Mouse (Mus musculus) left cerebral cortex, postnatal 14 days (tissue): ENCODE data around the gene Supt3. TPM values are rescaled to one million over a fixed set of nuclear protein-coding genes. Genes with fewer than 3 reads are reported as not detected.

Experiments used
- DNase-seq, 2 experiments: peaks; one replicate each; pipeline ENCODE4 v3.0.0; 2021 to 2022; ENCODE audit warnings: low spot score in 2 of 2, mixed read lengths in 1 of 2
- intact Hi-C: fragments of 180-260 bp; cut with DNase I; formaldehyde crosslinking; loops from one replicate; pipeline ENCODE4 v1.15.1; 2025
- total RNA-seq, 2 experiments: library from RNA; stranded (reverse); gene quantifications; 2 replicates each; pipeline ENCODE4 v1.2.3; 2021

Gene Supt3
- total RNA-seq, 2 experiments from 2014 or later = 12.6 to 13.6 TPM

DNA sequence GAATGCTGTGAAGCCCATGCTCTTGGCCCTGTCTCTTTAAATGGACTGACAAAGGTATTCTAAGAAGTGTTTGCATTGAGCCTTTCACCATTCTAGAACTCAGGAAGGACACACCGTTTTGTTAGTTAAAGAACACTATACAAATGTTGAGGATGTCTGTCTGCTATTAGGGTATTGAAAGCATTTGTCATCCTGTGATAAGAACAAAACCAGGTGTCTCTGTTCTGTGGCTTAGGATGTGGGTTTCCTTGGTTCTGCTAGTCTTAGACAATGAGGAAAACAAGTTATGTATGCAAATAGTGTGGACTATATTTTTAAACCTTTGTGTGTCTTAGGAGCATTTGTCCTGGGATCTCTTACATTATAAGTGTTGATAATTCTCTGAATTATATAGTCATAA lies 116.6 kb downstream of the Supt3 start:
- no peak for DNase-seq
- intact Hi-C loops = no loop called here

DNA sequence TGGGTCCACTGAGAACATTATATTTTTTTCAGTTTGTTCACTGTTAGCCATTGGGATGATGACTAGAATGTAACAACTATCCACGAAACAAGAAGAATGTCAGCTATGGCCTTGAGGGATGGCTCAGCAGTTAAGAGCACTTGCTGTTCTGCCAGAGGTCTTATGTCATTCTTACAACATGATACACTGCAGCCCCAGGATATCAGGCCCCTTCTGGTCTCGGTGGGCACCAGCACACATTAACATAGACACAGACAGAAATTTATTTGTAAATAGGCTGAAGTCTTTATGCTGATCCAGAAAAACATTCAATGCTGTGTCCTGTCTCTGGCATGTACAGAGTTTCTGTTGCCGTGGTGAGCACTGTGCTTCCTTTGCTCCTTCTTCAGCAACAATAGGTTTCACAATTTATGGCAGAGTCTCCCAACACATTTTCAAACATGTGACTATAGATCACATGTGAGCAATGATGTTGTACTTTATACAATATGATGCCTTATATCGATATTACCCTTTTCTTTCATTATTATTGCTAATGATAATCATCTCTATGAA lies 166.7 kb downstream of the Supt3 start:
- intact Hi-C loops = no loop called here
- no peak for DNase-seq

DNA sequence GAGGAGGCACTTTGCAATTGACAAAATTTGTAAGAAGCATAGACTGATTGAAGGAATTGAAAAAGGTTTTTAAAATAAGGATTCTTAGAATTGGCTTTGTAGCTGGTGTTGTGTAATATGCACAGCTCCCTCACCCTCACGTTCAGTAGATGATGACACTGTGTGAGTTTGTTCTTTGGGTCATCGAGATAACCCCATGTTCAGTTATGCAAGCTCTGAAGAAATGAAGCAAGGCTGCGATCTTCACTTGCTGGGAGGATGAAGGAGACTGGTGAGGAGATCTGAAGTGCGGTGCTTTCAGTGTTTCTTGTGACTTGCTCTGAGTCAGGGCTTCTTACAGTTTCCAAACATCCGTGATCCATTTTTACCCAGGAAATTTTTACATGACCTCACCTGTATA lies 168.4 kb downstream of the Supt3 start:
- intact Hi-C loops = no loop called here
- no peak for DNase-seq

DNA sequence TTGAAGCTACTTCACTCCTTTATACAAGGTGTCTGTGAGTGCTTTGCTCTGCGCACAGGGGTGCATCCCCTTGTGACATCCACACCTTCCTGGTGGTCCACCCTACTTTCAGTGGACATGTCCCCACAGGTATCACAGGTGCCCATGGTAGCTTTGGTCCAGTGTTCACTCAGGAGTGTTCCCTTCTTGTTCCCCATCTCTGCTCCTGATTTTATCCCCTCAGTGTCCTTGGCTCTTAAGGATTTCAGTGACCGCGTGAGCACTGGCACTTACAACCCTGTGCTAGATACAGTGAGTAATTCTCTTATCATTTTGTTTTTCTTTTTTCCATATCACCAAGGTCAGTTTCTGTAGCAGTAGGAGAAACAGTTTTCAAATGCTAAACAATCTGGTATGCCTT lies 171.4 kb downstream of the Supt3 start:
- intact Hi-C loops = no loop called here
- no peak for DNase-seq

DNA sequence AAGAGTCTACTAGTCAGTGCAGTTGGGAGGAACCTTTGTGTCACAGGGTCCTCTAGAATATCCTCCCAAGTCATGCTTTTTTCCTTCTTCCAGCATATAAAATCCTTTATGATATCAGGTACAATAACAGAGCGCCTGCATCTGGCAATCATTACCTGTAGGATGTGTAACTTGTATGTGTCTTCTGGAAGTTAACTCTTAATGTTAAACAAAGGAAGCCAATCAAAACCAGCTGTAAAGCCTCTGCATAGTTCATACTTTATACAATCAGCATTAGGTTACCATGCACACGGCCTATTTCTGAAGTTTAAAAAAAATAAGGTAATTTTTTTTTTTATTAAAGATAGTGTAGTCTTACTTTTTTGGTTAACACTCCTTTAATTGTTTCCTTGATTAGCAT lies 179.7 kb downstream of the Supt3 start:
- no peak for DNase-seq
- intact Hi-C loops = no loop called here

DNA sequence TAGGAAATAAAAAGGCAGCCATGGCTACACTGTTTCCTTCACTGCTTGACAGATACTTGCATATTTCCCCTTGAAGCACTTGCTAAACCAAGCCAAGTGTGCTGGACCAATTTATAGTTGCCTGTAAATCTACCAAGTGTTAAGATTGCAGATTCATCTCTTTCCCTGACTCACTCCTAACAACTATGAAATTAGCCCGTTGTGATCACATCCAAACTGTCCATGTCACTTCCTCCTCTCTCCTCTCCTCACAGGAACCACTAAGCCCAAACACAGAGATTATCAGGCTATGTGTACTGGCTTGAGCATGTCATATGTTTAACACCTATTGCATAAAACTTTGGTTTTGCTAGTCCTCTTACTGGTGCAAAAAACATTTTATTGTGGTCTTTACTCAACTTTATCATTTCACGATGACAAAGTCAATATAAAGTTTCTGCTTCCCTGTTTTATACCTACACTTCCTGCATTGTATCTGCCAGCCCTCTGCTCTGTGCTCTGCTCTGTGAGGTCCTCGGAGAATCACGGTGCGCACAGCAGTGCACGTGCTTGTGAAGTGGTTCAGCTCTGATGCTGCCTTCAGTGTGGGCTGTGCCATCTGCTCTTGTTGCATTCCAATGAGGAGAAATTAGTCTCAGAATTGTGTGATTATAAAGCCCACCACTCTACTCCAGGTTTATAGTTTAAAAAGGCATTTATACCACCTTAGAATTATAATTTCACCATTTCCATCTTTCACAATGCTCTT lies 186.3 kb downstream of the Supt3 start:
- intact Hi-C loops = no loop called here
- DNase-seq = no peak

DNA sequence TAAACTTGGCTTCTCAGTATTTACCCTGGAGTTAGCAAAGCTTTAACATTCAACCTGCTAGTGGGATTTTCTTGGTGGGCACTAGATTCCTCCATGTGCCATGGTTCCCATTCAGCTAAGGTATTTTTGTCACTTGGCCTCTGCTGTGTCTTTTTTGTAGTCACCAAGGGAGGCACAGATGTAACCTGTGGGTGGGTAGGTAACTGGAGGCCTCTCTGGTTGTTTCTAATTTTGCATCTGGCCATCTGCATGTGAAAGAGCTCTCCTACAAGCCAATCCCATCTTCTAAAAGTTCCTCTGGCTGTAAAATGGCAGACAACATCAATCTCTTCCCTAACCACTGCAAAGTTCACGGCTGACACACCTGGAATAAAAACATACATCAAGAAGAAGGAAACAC lies 190.2 kb downstream of the Supt3 start:
- no peak for DNase-seq
- intact Hi-C loops = no loop called here

DNA sequence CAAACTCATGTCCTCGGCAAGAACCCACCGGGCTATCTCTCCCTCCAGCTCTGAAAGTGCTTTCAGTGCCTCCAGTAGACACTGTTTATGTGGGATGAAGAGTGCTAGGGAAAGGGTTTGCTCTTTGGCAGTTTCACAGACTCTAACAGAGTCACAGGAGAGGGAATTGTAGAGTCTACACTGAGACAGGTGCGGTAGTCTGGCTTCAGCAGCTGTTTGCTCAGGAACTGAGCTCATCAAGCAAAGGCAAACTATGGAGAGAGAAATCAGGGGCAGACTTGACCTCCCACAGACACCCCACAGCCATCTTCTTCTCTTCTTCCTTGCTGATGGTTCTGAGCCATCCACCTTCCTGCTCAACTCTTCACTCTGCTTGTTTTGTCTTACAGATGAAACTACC lies 193.3 kb downstream of the Supt3 start:
- intact Hi-C loops = no loop called here
- DNase-seq = no peak

DNA sequence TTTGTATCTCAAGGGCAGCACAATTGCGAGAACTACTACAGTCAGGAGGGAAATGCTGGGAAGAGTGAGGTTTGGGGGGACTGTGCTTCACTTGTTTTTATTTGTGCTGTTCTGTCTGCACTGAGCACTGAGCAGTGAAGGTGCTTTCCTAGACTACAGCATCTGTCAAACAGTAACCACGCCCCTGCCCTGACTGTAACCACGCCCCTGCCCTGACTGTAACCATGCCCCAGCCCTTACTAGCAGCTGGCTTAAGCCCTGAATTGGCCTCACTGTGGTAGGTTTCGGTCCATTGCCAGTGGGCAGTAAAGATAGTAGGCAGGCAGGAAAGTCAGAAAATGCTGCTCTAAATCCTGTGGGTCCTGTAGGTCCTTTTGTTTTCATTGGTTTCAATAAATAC lies 196.5 kb downstream of the Supt3 start:
- no peak for DNase-seq
- intact Hi-C loops = no loop called here

DNA sequence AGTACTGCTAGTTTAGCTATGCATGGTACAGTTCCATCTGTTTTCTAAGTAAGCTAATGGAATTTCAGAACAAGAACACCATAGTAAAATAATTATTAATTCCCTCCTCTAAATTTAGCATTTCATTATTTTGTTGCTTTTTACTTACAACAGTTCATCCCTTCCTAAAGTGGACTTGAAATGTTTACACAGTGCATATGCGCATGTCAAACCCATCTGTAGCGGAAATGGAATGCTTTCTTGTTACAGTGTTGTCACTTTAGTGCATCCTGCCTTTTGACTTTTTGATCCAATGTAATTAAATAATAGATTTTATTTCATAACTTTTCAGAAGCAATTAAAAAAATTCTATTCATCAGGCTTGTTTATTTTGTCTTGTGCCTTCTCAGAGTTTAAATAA lies 200.7 kb downstream of the Supt3 start:
- DNase-seq = no peak
- intact Hi-C loops = no loop called here

DNA sequence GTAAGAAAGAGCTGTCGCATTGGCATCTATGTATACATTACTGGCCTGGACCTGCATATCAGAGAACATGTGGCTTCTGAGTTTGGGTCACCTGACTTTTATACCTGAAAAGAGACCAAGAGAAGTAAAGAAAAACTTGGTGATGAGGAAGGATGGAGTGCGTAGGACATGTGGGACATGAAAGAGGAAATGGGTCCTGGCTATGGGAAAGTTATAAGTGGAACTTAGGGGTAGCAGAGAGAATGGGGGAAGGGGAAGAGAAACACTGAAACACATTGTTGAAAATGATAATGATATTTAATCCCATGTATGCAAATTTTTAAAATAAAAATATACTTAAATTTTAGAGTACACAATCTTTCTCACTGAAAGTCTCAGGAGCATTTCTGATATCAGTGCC lies 211.0 kb downstream of the Supt3 start:
- DNase-seq = no peak
- intact Hi-C loops = no loop called here

DNA sequence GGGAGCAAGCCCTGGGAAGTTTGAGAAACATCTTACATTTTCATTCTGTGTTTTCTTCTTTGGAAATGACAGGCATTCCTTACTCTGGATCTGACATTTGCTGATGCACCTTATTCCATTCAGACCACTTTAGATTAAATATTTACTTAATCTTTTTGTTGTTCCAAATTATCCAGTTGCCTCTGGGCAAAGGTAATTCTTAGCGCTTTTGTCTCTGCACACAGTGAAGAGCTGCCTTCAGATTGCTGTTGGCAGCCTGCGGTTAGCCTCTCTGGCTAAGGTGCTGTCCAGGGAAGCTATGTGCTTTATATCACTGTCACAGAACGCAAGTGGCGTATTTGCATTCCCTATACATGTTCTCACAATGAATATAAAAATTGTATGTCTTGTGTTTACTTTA lies 226.4 kb downstream of the Supt3 start:
- intact Hi-C loops = no loop called here
- no peak for DNase-seq

DNA sequence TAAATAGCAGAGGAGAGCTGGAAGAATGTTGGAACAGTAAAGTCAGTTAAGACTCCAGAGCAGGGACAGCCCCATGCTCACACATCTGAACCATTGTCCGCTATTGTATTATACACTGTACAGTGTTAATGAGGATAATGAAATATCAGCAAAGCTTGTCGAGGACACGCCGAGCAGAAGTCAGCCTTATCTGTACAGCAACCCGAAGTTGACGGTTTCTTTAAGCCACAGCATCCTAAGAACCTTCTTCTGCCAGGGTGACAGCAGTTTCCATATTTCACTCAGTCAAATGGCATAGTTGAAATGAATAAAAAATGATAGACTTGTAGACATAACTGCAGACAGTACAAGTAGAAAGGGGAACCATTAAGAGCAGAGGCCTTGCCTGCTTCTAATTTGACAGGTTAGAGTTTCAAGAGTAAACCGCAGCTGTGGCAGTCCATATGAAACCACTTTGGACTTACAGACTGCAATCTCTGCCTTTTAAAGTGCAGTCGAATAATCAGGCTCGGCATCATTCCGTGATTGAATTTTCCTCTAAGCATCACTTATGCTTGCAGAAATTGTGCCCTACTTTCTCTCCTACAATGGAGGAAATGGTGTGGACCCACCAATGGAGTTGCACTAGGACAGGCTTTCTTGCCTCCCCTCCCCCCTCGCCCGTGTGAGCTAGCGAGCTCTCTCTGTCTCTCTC lies 227.7 kb downstream of the Supt3 start:
- intact Hi-C loops = no loop called here
- no peak for DNase-seq

DNA sequence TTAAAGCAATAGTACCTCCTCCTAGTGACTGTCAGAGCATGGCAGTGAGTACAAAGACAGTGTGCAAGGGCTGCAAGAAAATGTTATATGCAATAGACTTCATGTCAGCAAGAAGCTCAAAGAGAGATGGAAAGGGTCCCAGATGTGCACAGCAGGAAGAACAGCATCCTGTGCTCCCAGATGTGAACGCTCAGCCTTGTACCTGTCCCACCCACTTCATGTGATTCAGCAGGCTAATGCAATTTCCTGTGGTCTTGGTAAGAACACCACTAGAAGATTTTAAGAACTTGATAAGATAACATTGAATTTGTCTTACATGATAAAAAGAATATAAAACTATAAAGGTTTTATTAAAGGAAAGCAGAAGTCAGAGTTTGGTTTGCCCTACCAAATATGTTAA lies 230.5 kb downstream of the Supt3 start:
- intact Hi-C loops = no loop called here
- no peak for DNase-seq

DNA sequence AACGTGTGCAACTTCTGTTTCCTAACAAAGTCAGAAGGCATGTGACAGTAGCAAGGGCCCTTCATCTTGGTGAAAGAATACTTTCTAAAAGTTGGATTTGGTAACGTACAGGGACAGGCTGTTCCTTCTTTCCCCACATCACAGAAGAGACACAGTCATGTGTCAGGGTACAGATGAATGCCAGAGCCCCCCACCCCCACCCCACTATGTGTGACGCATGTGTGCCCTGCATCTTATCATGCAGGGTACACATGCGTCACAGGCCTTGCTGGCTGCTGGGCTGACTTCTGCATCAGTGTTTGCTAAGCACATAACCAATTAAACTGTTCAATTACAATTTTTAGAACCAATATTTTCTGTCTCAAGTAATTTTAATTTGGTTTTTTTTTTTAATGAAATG lies 231.7 kb downstream of the Supt3 start:
- no peak for DNase-seq
- intact Hi-C loops = no loop called here

DNA sequence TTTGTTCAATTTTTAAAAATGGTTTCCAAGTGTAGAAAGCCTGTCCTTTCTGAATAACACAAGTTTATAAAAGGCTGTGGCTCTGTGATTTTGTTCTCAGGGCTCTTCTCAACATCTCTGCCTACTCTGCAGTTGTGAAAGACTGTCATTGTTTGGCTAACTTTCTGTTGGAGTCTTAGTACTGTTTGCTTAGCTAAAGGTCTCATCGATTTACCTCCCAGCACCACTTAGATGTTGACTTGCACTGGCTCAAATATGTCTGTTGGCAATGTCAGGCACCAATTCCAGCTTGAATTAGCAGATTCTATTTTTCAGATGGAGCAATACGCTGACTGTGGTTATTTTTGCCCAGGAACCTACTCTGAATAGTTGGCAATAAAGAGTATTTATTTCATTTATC lies 233.5 kb downstream of the Supt3 start:
- no peak for DNase-seq
- intact Hi-C loops = no loop called here

DNA sequence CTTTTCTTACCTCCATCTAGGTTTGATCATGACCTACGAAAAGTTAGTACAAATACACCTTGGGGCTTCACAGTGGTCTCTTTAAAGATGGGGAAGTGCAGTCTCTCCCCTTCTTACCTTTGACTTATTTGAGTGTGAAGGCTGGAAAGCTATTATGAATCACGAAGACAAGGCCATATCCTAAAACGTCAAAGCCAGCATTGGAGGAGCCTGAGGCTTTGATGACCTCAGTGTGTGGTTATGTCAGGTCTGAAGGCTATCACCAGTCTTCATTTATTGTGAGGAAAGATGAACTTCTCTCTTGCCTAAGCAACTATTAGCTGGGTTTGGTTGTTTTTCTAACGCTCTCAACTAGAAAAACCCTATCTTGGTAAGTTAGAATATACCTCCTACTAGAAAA lies 239.8 kb downstream of the Supt3 start:
- intact Hi-C loops = no loop called here
- no peak for DNase-seq

DNA sequence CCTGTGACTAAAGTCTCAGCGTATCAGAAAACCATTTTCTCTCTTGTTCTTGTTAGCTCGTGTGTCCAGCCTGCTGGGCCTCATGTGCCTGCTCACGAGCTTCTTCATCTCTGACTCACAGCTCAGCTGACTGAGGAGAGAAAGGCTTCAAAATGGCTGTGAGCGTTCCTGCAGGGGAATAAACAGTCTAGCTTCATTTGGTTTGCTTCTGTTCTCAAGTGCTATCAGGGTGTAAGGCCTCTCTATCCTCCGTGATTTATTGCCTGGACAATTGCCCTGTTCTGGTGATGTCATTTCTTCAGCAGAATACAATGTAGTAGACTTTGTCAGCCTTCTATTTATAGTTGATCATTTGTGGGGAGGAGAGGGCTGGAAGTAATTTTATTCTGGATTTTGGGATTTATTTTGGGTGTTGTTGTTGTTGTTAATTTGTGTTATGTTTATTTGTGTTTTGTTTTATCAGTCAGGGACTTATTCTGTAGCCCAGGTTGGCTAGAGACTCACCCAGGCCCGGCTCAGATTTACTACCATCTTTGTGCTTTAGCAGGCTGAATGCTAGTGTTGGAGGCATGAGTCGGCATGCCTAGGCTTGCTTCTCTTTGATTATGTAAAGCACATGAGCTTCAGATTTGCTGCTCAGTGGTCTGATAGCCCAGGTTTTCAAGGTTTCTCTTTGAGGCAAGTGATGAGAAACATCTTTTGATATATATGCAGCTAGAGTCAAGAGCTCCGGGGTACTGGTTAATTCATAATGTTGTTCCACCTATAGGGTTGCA lies 243.4 kb downstream of the Supt3 start:
- intact Hi-C loops = no loop called here
- DNase-seq = no peak

DNA sequence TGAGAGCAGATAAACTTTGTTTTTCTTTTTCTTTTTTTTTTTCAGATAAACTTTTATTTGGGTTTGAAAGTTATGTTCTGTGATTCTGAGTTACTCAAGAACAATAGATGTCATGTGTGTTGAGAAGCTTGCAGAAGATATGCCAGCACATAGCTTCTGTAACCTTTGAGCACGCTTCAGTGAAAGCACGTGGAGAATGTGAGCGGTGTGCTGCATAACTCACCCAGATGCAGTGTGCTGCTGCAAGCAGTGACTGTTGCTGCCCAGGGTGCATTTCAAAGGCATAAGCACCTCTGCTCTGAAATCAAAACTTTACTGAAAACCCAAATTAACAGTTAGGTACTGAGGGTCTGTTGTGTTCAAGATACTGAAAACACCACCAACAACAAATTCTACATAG lies 251.5 kb downstream of the Supt3 start:
- intact Hi-C loops = no loop called here
- no peak for DNase-seq

DNA sequence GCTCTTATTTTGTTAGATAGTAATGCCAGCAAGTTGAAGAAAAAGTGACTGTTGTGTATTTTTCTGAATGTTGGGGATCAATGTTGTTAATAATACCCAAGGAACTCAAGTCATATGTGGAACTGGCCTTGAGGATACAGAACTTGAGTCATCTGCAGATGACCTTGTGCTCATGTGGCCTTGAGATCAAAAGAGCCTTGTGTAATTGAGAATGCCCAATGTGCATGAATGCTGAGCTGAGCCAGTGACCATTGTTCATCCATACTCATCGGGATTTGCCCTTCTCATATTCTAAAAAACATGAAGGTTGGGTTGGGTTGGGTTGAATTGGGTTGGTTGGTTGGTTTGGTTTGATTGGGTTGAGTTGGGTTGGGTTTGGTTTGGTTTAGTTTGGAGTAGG lies 252.2 kb downstream of the Supt3 start:
- no peak for DNase-seq
- intact Hi-C loops = no loop called here
